Mouse (Mus musculus): ENCODE results near the gene Pdss2. TPM values are rescaled to one million over a fixed set of nuclear protein-coding genes. Genes with fewer than 3 reads are reported as not detected.

The Pdss2 gene
- polyA plus RNA-seq, 1 experiment from 2014 or later = 14.7 TPM

DNA sequence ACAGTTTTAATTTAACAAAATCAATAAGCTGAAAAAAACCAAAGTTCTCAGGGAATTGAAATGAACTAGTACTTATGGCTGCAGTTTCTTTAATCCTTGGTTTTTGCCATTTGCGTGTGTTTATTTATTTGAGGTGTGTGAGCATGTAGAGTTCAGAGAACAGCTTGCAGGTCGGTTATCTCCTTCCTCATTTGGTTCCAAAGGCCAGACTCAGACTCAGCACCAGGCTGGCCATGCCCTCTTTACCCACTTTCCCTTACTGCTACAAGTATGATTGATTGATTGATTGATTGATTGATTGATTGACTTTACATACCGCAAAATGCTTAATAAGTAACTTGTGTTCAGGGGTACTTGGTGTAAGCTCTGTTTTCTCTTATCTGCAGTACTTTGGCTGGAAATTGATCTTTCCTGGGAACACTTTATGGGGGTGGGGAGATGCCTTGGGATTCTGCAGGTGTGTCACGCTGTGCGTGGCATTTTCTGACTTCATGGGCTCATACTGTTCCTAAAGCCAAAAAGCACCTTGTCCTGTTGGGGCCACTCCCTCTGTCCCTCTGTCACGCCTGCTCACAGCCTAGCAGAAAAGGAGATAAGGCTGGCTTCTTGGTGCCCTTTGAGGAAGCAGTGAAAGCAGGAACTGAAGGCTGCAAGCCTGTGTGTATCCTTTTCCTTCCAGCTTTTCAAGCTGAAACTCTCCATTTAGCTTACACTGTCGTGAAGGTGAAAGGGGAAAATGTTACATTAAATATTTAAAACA, 91.6 kb downstream of the Pdss2 start:
- Histone ChIP-seq H3K27ac (no peak overlapping the region), H3K27me3 (no peaks in the 10 kb centered on the region), H3K36me3 (no peaks in the 10 kb centered on the region), H3K4me3 (no peak overlapping the region), H3K9me3 (no peaks in the 10 kb centered on the region), H3K9ac (no peak overlapping the region), H3K4me2 (no peak overlapping the region), H3K4me1 (no peaks in the 10 kb centered on the region)
- WGBS = 63% methylated on average over 7 of the region's 7 CpGs
- no peak for ATAC-seq (ENCODE audit: insufficient number of reproducible peaks, insufficient read depth, low FRiP score, low TSS enrichment, low read depth)

DNA sequence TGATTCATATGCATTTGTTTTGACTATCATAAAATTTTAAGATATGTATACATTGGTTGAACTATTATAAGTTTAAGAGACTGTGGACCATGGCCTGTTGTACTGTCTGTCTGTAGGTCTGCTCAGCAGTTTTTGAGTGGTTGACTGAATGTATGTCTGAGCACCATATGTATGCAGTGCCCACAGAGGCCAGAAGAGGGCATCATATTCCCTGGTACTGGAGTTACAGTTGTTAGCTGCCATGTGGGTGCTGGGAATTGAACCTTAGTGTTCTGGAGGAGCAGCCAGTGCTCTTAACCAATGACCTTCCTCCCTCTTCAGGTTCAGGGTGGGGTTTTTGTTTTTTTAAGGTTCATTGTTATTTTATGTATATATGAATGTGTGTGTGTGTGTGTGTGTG, 93.9 kb downstream of the Pdss2 start:
- Histone ChIP-seq H3K4me3 (no peak overlapping the region), H3K4me1 (no peaks in the 10 kb centered on the region), H3K9ac (no peak overlapping the region), H3K27me3 (no peaks in the 10 kb centered on the region), H3K36me3 (no peaks in the 10 kb centered on the region), H3K9me3 (no peaks in the 10 kb centered on the region), H3K4me2 (no peak overlapping the region), H3K27ac (no peak overlapping the region)
- ATAC-seq (ENCODE audit: insufficient number of reproducible peaks, insufficient read depth, low FRiP score, low TSS enrichment, low read depth) = no peak

DNA sequence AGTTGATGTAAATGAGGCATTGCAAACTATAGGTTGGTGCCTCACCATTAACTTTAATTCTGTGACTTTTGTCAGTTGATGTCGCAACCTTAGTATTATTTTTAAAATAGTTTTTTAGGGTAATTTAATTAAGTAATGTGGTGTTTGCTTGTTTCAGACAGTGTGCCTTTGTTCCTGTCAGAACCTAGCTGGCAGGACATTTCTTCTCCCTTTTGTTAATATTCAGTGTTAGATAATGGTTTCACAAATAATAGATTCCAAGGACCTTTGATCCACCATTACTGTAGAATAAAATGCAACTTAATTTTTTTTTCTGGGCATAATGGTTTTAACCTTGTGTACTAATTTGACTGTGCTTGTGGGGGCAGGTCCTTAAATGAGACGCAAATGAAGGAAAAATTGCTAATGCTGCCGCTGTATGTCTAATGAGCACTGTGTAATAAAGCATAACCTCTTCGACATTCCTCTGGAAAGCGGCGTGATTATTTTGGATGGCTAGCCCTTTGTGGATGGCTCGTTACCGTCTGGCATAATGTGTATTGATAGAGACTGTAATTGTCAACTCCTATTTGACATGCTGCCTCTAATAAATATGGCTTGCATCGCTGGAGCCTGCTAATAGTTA, 96.2 kb downstream of the Pdss2 start:
- Histone ChIP-seq H3K9ac (no peak overlapping the region), H3K36me3 (no peaks in the 10 kb centered on the region), H3K4me3 (no peak overlapping the region), H3K4me2 (no peak overlapping the region), H3K27me3 (no peaks in the 10 kb centered on the region), H3K27ac (no peak overlapping the region), H3K9me3 (no peaks in the 10 kb centered on the region), H3K4me1 (peaks cover 6% of the 10 kb centered on the region)
- 81% methylated on average over 9 of the region's 9 CpGs for WGBS
- no peak for ATAC-seq (ENCODE audit: insufficient number of reproducible peaks, insufficient read depth, low FRiP score, low TSS enrichment, low read depth)

- no peaks in the 10 kb centered on the region for H3K36me3 ChIP-seq
- H3K4me1 ChIP-seq = peaks cover 8% of the 10 kb centered on the region
- no peaks in the 10 kb centered on the region for H3K27me3 ChIP-seq
- ATAC-seq (ENCODE audit: insufficient number of reproducible peaks, insufficient read depth, low FRiP score, low TSS enrichment, low read depth) = no peak
- WGBS = 92% methylated on average over 5 of the region's 5 CpGs
- no peak overlapping the region for H3K27ac ChIP-seq
- H3K9ac ChIP-seq = no peak overlapping the region
- H3K4me2 ChIP-seq = no peak overlapping the region
- no peak overlapping the region for H3K4me3 ChIP-seq
- H3K9me3 ChIP-seq = no peaks in the 10 kb centered on the region
Measured at GRCm38 (mm10) chr10:43321019-43321418, 99.7 kb downstream of the Pdss2 start.

- H3K4me3 ChIP-seq = no peak overlapping the region
- ATAC-seq (ENCODE audit: insufficient number of reproducible peaks, insufficient read depth, low FRiP score, low TSS enrichment, low read depth) = no peak
- 57% methylated on average over 9 of the region's 9 CpGs for WGBS
Measured at GRCm38 (mm10) chr10:43322446-43323178, 101.3 kb downstream of the Pdss2 start.

GRCm38 (mm10) chr10:43323386-43323785, 102.1 kb downstream of the Pdss2 start:
- Histone ChIP-seq H3K4me2 (no peak overlapping the region), H3K9ac (no peak overlapping the region), H3K9me3 (no peaks in the 10 kb centered on the region), H3K36me3 (no peaks in the 10 kb centered on the region), H3K27me3 (no peaks in the 10 kb centered on the region), H3K4me3 (no peak overlapping the region), H3K4me1 (peaks cover 8% of the 10 kb centered on the region), H3K27ac (no peak overlapping the region)
- no peak for ATAC-seq (ENCODE audit: insufficient number of reproducible peaks, insufficient read depth, low FRiP score, low TSS enrichment, low read depth)
- WGBS = 57% methylated on average over 8 of the region's 8 CpGs

More at GRCm38 (mm10) chr10:43322446-43323178, 101.3 kb downstream of the Pdss2 start:
- Histone ChIP-seq H3K36me3 (no peaks in the 10 kb centered on the region), H3K4me2 (no peak overlapping the region), H3K9ac (no peak overlapping the region), H3K27ac (no peak overlapping the region), H3K27me3 (no peaks in the 10 kb centered on the region), H3K4me1 (peaks cover 8% of the 10 kb centered on the region), H3K9me3 (no peaks in the 10 kb centered on the region)

- H3K36me3 ChIP-seq = no peaks in the 10 kb centered on the region
- no peaks in the 10 kb centered on the region for H3K27me3 ChIP-seq
- H3K9me3 ChIP-seq = no peaks in the 10 kb centered on the region
- H3K4me1 ChIP-seq = peaks cover 22% of the 10 kb centered on the region
- no peak overlapping the region for H3K4me2 ChIP-seq
- WGBS = 92% methylated on average over 5 of the region's 5 CpGs
- no peak for ATAC-seq (ENCODE audit: insufficient number of reproducible peaks, insufficient read depth, low FRiP score, low TSS enrichment, low read depth)
- H3K27ac ChIP-seq = no peak overlapping the region
- H3K4me3 ChIP-seq = no peak overlapping the region
- H3K9ac ChIP-seq = no peak overlapping the region
Measured at GRCm38 (mm10) chr10:43329813-43330212, 108.5 kb downstream of the Pdss2 start.

DNA sequence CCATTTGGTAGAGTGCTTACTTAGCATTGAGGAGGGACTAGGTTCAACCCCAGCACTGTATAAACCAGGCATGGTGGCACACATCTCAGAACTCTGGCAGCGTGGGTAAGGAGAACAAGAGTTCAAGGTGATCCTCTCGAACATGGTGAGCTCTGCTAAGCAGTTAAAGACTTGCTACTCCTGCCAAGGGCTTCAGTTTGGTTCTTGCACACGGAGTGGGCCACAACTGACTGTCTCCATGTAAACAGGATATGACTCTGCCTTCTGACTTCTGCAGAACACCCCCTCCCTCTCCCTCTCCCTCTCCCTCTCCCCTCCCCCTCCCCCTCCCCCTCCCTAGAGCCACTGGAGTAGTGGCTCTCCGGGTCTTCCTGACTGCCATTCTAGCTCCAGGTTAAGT, 109.4 kb downstream of the Pdss2 start:
- WGBS = 50% methylated on average over 4 of the region's 4 CpGs
- no peaks in the 10 kb centered on the region for H3K9me3 ChIP-seq
- no peak overlapping the region for H3K27ac ChIP-seq
- H3K27me3 ChIP-seq = no peaks in the 10 kb centered on the region
- no peak overlapping the region for H3K4me2 ChIP-seq
- H3K36me3 ChIP-seq = no peaks in the 10 kb centered on the region
- H3K9ac ChIP-seq = no peak overlapping the region
- H3K4me1 ChIP-seq = peaks cover 22% of the 10 kb centered on the region
- no peak for ATAC-seq (ENCODE audit: insufficient number of reproducible peaks, insufficient read depth, low FRiP score, low TSS enrichment, low read depth)
- H3K4me3 ChIP-seq = no peak overlapping the region

DNA sequence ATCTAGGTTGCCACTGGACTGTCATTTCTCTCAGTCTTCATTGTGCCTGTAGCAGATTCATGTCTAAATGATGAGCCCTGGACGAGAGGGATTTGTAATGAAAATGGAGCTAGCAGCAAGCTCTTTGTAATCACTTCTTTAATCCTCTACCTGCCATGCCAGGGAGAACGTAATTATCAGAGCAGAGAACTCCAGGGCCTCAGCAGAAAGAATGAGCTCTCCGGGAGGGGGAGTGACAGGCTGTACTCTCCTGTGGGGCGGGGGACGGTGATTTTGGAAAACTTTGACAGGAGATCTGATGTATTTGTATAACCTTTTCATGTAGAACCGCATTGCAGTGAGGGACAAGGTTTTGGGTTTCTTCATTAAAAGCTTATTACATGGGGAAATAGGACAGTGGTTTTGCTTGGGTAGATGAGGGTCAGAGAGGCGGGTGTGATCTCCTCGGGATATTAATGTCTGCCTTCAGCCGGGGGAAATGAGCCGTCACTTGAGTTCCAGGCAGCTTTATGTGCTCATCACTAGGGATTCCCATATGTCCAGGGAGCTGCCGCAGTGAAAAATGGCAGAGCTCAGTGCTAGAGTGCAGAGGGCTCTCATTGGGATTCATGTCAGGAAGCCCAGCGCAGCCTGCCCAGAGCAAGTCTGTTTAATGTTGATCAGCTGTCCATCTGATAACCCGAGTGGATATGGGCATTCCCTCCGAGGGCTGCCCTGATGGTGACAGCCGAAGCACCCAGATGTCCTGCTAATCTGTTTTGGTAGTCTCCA, 110.8 kb downstream of the Pdss2 start:
- no peak for ATAC-seq (ENCODE audit: insufficient number of reproducible peaks, insufficient read depth, low FRiP score, low TSS enrichment, low read depth)
- no peaks in the 10 kb centered on the region for H3K9me3 ChIP-seq
- H3K9ac ChIP-seq = no peak overlapping the region
- 27% methylated on average over 15 of the region's 15 CpGs for WGBS
- peaks cover 22% of the 10 kb centered on the region for H3K4me1 ChIP-seq
- H3K27me3 ChIP-seq = no peaks in the 10 kb centered on the region
- H3K4me3 ChIP-seq = no peak overlapping the region
- no peak overlapping the region for H3K4me2 ChIP-seq
- no peak overlapping the region; the same call in 1 of the 2 replicates for H3K27ac ChIP-seq
- H3K36me3 ChIP-seq = no peaks in the 10 kb centered on the region

- no peaks in the 10 kb centered on the region for H3K9me3 ChIP-seq
- no peak overlapping the region for H3K4me2 ChIP-seq
- H3K4me3 ChIP-seq = no peak overlapping the region
- H3K9ac ChIP-seq = no peak overlapping the region
- H3K27me3 ChIP-seq = no peaks in the 10 kb centered on the region
- 85% methylated on average over 4 of the region's 4 CpGs for WGBS
- ATAC-seq (ENCODE audit: insufficient number of reproducible peaks, insufficient read depth, low FRiP score, low TSS enrichment, low read depth) = no peak
- H3K27ac ChIP-seq = no peak overlapping the region
- H3K36me3 ChIP-seq = no peaks in the 10 kb centered on the region
- H3K4me1 ChIP-seq = peaks cover 18% of the 10 kb centered on the region
Measured at GRCm38 (mm10) chr10:43335874-43336273, 114.6 kb downstream of the Pdss2 start.

GRCm38 (mm10) chr10:43337110-43337509, 115.8 kb downstream of the Pdss2 start:
- Histone ChIP-seq H3K9ac (no peak overlapping the region), H3K9me3 (no peaks in the 10 kb centered on the region), H3K36me3 (no peaks in the 10 kb centered on the region), H3K27me3 (no peaks in the 10 kb centered on the region), H3K27ac (no peak overlapping the region), H3K4me2 (no peak overlapping the region), H3K4me3 (no peak overlapping the region), H3K4me1 (peaks cover 9% of the 10 kb centered on the region)
- ATAC-seq (ENCODE audit: insufficient number of reproducible peaks, insufficient read depth, low FRiP score, low TSS enrichment, low read depth) = no peak
- 93% methylated on average over 2 of the region's 2 CpGs for WGBS
